In genomic region chr14:99586029-99586428, GRCm38 (mm10) we compare ENCODE assay signal across 21 mouse cellular contexts.
DNase-seq lines count a peak whose midpoint lies in the region; ATAC-seq and TF ChIP-seq lines count a peak whose summit lies in the region.
"Had no signal": no experiment of that assay in that cellular context is flagged by ENCODE, and none has a peak within 500 bp of the region (broad histone marks: within the 10 kb centered on the region; RNA-seq: fewer than 3 reads in every experiment).

No protein-coding gene starts in this region.

- no peak for ATAC-seq in intestine, embryonic 14.5 days (replicated peaks; ENCODE audit: low FRiP score, low TSS enrichment, low read depth)
- ATAC-seq in intestine, embryonic 15.5 days: peak; percentile 50
- ATAC-seq in intestine, postnatal 0 days: no peak
- no peak for ATAC-seq in stomach, embryonic 16.5 days (ENCODE audit: insufficient read depth, low FRiP score)
- no peak for ATAC-seq in heart, embryonic 11.5 days (replicated peaks; ENCODE audit: insufficient number of reproducible peaks, low FRiP score, low TSS enrichment)
- ATAC-seq: forebrain, embryonic 14.5 days; forebrain, embryonic 16.5 days had no signal

- H3K9me3 ChIP-seq in intestine, embryonic 14.5 days (ENCODE audit: control insufficient read depth, low read length): no peaks in the 10 kb centered on the region
- H3K9me3 ChIP-seq in intestine, embryonic 15.5 days: no peaks in the 10 kb centered on the region
- no peaks in the 10 kb centered on the region for H3K9me3 ChIP-seq in intestine, postnatal 0 days (ENCODE audit: control insufficient read depth)
- no peaks in the 10 kb centered on the region for H3K9me3 ChIP-seq in stomach, embryonic 16.5 days (replicated peaks; ENCODE audit: control insufficient read depth, low read length)
- no peaks in the 10 kb centered on the region for H3K9me3 ChIP-seq in forebrain, embryonic 10.5 days
- no peaks in the 10 kb centered on the region for H3K9me3 ChIP-seq in heart, embryonic 11.5 days (replicated peaks; ENCODE audit: control insufficient read depth, low read length)
- H3K9me3 ChIP-seq: embryonic facial prominence, embryonic 10.5 days; embryonic facial prominence, embryonic 12.5 days; forebrain, embryonic 12.5 days had no signal

- no peak for DNase-seq in intestine, embryonic 14.5 days (ENCODE audit: low spot score)
- no peak for DNase-seq in adrenal gland, postnatal 10 days
- DNase-seq in forebrain, embryonic 10.5 days (ENCODE audit: extremely low spot score, low spot score): no peak
- DNase-seq in heart, adult 8-10 months (ENCODE audit: low spot score): no peak
- DNase-seq: adrenal gland, adult 2 months; adrenal gland, postnatal 14 days; adrenal gland, postnatal 36 days; cerebellum, adult 11-12 months; cerebellum, adult 2 months; cerebellum, adult 9-10 months; cerebellum, postnatal 14 days; cerebellum, postnatal 36 days had no signal

- no peak overlapping the region for H3K4me2 ChIP-seq in intestine, embryonic 14.5 days (ENCODE audit: low read length)
- H3K4me2 ChIP-seq in intestine, embryonic 15.5 days (replicated peaks): no peak overlapping the region
- H3K4me2 ChIP-seq in intestine, postnatal 0 days (replicated peaks; ENCODE audit: low read depth): 0 out of 2 replicates have a peak overlapping the region, but pooled peaks have one; percentile 3
- no peak overlapping the region for H3K4me2 ChIP-seq in stomach, embryonic 16.5 days (ENCODE audit: low read depth, low read length)
- H3K4me2 ChIP-seq in heart, embryonic 11.5 days: no peak overlapping the region
- H3K4me2 ChIP-seq: embryonic facial prominence, embryonic 12.5 days; forebrain, embryonic 12.5 days had no signal

- 75% methylated on average over 7 of the region's 7 CpGs for WGBS in intestine, embryonic 14.5 days
- 63% methylated on average over 7 of the region's 7 CpGs for WGBS in intestine, embryonic 15.5 days
- 36% methylated on average over 7 of the region's 7 CpGs for WGBS in intestine, postnatal 0 days
- 73% methylated on average over 7 of the region's 7 CpGs for WGBS in stomach, embryonic 16.5 days
- 96% methylated on average over 7 of the region's 7 CpGs for WGBS in forebrain, embryonic 10.5 days
- 89% methylated on average over 7 of the region's 7 CpGs for WGBS in heart, embryonic 11.5 days (ENCODE audit: insufficient replicate concordance)

- H3K4me1 ChIP-seq in intestine, embryonic 14.5 days (replicated peaks; ENCODE audit: control insufficient read depth, insufficient read depth, low read length): 0 out of 2 replicates have a peak, but pooled peaks cover 5% of the 10 kb centered on the region
- H3K4me1 ChIP-seq in intestine, embryonic 15.5 days (replicated peaks): 0 out of 2 replicates have a peak, but pooled peaks cover 6% of the 10 kb centered on the region
- H3K4me1 ChIP-seq in intestine, postnatal 0 days (replicated peaks; ENCODE audit: control insufficient read depth, insufficient read depth, low read length): 0 out of 2 replicates have a peak, but pooled peaks cover 4% of the 10 kb centered on the region
- H3K4me1 ChIP-seq in stomach, embryonic 16.5 days (ENCODE audit: control insufficient read depth, insufficient read depth, low read length): peaks cover 3% of the 10 kb centered on the region; the same call in 1 of the 2 replicates
- H3K4me1 ChIP-seq in forebrain, embryonic 10.5 days: peaks cover 4% of the 10 kb centered on the region; the same call in 1 of the 2 replicates
- 0 out of 2 replicates have a peak, but pooled peaks cover 3% of the 10 kb centered on the region for H3K4me1 ChIP-seq in heart, embryonic 11.5 days (ENCODE audit: control insufficient read depth, insufficient read depth, low read length)
- H3K4me1 ChIP-seq: embryonic facial prominence, embryonic 12.5 days; forebrain, embryonic 12.5 days had no signal

- no peak overlapping the region for H3K4me3 ChIP-seq in intestine, embryonic 14.5 days (ENCODE audit: low read depth, low read length)
- no peak overlapping the region for H3K4me3 ChIP-seq in intestine, embryonic 15.5 days (replicated peaks)
- H3K4me3 ChIP-seq in intestine, postnatal 0 days (ENCODE audit: low read depth, low read length): no peak overlapping the region
- H3K4me3 ChIP-seq in stomach, embryonic 16.5 days (replicated peaks; ENCODE audit: low read length): no peak overlapping the region
- H3K4me3 ChIP-seq in forebrain, embryonic 10.5 days: no peak overlapping the region
- H3K4me3 ChIP-seq in heart, embryonic 11.5 days (ENCODE audit: low read depth, low read length): no peak overlapping the region
- H3K4me3 ChIP-seq: embryonic facial prominence, embryonic 10.5 days; embryonic facial prominence, embryonic 12.5 days; forebrain, embryonic 12.5 days had no signal

- H3K36me3 ChIP-seq in intestine, embryonic 14.5 days (ENCODE audit: control insufficient read depth, insufficient read depth, low read length): no peaks in the 10 kb centered on the region
- H3K36me3 ChIP-seq in intestine, embryonic 15.5 days: no peaks in the 10 kb centered on the region
- no peaks in the 10 kb centered on the region for H3K36me3 ChIP-seq in intestine, postnatal 0 days (ENCODE audit: control insufficient read depth, insufficient read depth)
- no peaks in the 10 kb centered on the region for H3K36me3 ChIP-seq in stomach, embryonic 16.5 days (ENCODE audit: control insufficient read depth, insufficient read depth, low read length)
- no peaks in the 10 kb centered on the region for H3K36me3 ChIP-seq in forebrain, embryonic 10.5 days (replicated peaks)
- H3K36me3 ChIP-seq in heart, embryonic 11.5 days (ENCODE audit: control insufficient read depth, insufficient read depth, low read length): no peaks in the 10 kb centered on the region
- H3K36me3 ChIP-seq: embryonic facial prominence, embryonic 10.5 days; embryonic facial prominence, embryonic 12.5 days; forebrain, embryonic 12.5 days had no signal

- peak overlapping the region; percentile 6; the same call in 1 of the 2 replicates for H3K27ac ChIP-seq in intestine, embryonic 14.5 days (ENCODE audit: low read depth)
- peak overlapping the region; percentile 74 for H3K27ac ChIP-seq in intestine, embryonic 15.5 days
- peak overlapping the region; percentile 57; the same call in 1 of the 2 replicates for H3K27ac ChIP-seq in intestine, postnatal 0 days (ENCODE audit: low read depth, low read length)
- H3K27ac ChIP-seq in stomach, embryonic 16.5 days (ENCODE audit: low read length): 0 out of 2 replicates have a peak overlapping the region, but pooled peaks have one; percentile 0
- no peak overlapping the region for H3K27ac ChIP-seq in forebrain, embryonic 10.5 days
- H3K27ac ChIP-seq in heart, embryonic 11.5 days (ENCODE audit: low read depth, low read length): no peak overlapping the region
- H3K27ac ChIP-seq: embryonic facial prominence, embryonic 10.5 days; embryonic facial prominence, embryonic 12.5 days; forebrain, embryonic 12.5 days had no signal

- no peaks in the 10 kb centered on the region for H3K27me3 ChIP-seq in intestine, embryonic 14.5 days (replicated peaks; ENCODE audit: control insufficient read depth, insufficient read depth, low read length)
- no peaks in the 10 kb centered on the region for H3K27me3 ChIP-seq in intestine, embryonic 15.5 days (replicated peaks)
- H3K27me3 ChIP-seq in intestine, postnatal 0 days (replicated peaks; ENCODE audit: control insufficient read depth, insufficient read depth, low read length): no peaks in the 10 kb centered on the region
- H3K27me3 ChIP-seq in stomach, embryonic 16.5 days (ENCODE audit: control insufficient read depth, insufficient read depth, low read length): no peaks in the 10 kb centered on the region
- no peaks in the 10 kb centered on the region for H3K27me3 ChIP-seq in forebrain, embryonic 10.5 days (ENCODE audit: poor library complexity, severe bottlenecking)
- no peaks in the 10 kb centered on the region for H3K27me3 ChIP-seq in heart, embryonic 11.5 days (ENCODE audit: control insufficient read depth, insufficient read depth, low read length)
- H3K27me3 ChIP-seq: embryonic facial prominence, embryonic 12.5 days; forebrain, embryonic 12.5 days had no signal

- no peak for TF ChIP-seq CTCF in intestine, postnatal 0 days (IDR thresholded peaks at IDR 0.05; ENCODE audit: low read depth)

- no peak overlapping the region for H3K9ac ChIP-seq in intestine, embryonic 14.5 days (ENCODE audit: low read length)
- H3K9ac ChIP-seq in intestine, embryonic 15.5 days: no peak overlapping the region
- H3K9ac ChIP-seq in intestine, postnatal 0 days (ENCODE audit: low read depth, low read length): no peak overlapping the region
- H3K9ac ChIP-seq in stomach, embryonic 16.5 days (ENCODE audit: low read length): no peak overlapping the region
- H3K9ac ChIP-seq in heart, embryonic 11.5 days (ENCODE audit: low read depth, low read length): no peak overlapping the region
- H3K9ac ChIP-seq: embryonic facial prominence, embryonic 12.5 days; forebrain, embryonic 12.5 days had no signal

Comparison
In these comparisons a context has a peak if more than half of its experiments do, and no peak if none do; other contexts are left out.
1. H3K27ac ChIP-seq: peak in intestine, embryonic 14.5 days (single experiment), intestine, embryonic 15.5 days (single experiment), intestine, postnatal 0 days (single experiment) and stomach, embryonic 16.5 days (single experiment); none in forebrain, embryonic 10.5 days (single experiment) and heart, embryonic 11.5 days (single experiment).